22 mouse cellular contexts compared by ENCODE assay signal in the genomic region with DNA sequence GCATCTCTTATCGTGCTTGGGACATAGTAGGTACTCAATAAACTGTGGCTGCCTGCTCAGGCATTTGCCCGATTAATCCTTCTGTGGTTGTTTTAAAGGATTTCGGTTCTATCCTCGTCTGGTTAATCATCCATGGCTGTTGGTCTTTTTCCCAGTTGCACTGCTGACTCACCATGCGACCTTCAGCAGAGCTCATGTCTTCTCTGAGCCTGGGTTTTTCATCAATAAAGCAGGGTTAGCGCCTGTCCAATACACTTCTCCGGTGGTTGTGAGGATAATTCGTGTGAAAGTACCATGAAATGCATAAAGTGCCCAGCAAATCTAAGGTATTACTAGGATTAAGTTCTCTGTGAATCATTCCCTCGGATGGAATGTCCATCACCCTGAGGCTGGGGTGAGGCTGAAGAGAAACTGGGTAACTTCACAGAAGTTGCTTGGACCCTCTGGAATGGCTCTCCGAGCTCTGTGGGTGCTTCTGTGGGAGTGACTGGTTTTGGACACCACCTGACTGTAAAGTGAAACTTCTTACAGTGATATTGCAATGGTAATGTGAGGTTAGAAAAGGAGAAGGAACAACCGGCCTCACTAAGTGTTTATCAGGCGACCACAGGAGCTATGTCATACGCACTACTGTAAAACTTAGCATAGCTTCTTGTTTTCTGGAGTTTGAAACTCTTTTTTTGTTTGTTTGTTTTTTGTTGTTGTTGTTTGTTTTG. TPM values are rescaled to one million over a fixed set of nuclear protein-coding genes. Genes with fewer than 3 reads are reported as not detected.
DNase-seq lines count a peak whose midpoint lies in the region; ATAC-seq and TF ChIP-seq lines count a peak whose summit lies in the region.
"Had no signal": no experiment of that assay in that cellular context is flagged by ENCODE, and none has a peak within 500 bp of the region (broad histone marks: within the 10 kb centered on the region; RNA-seq: fewer than 3 reads in every experiment).

No protein-coding gene starts in this region.

- no peak for ATAC-seq in liver, embryonic 12.5 days
- ATAC-seq in Patski, result peak; percentile 96
- peak; percentile 95 for ATAC-seq in granulocyte monocyte progenitor cell, adult 5-6 weeks (replicated peaks; ENCODE audit: poor library complexity, severe bottlenecking)
- ATAC-seq in megakaryocyte, adult 5-6 weeks (ENCODE audit: poor library complexity, severe bottlenecking), result peak; percentile 62
- ATAC-seq: forebrain, embryonic 14.5 days; intestine, embryonic 15.5 days; midbrain, embryonic 16.5 days had no signal

- WGBS in liver, adult 2 months, result 39% methylated on average over 13 of the region's 13 CpGs
- WGBS in liver, embryonic 12.5 days (ENCODE audit: insufficient replicate concordance), result 53% methylated on average over 13 of the region's 13 CpGs

- no peaks in the 10 kb centered on the region for H3K79me2 ChIP-seq in liver, adult 2 months (ENCODE audit: control insufficient read depth, insufficient read depth, low read length)

- CTCF ChIA-PET in Patski (lab: Charles Lee), result interaction anchor here (1.3 to 5.5 kb wide), 6 partner anchors 8 to 48 kb away, joined by 3 to 44 read pairs (median 6); no protein-coding TSS in a partner anchor

- no peak overlapping the region for H3K4me3 ChIP-seq in liver, adult 2 months (ENCODE audit: insufficient read depth, low read depth, low read length)
- H3K4me3 ChIP-seq in liver, embryonic 12.5 days, result no peak overlapping the region
- H3K4me3 ChIP-seq: hindbrain, embryonic 13.5 days; intestine, embryonic 15.5 days had no signal

- no peak overlapping the region for H3K4me2 ChIP-seq in liver, embryonic 12.5 days
- H3K4me2 ChIP-seq: hindbrain, embryonic 13.5 days; intestine, embryonic 15.5 days had no signal

- H3K4me1 ChIP-seq in liver, adult 2 months (ENCODE audit: control insufficient read depth, insufficient read depth, low read length), result peaks cover 5% of the 10 kb centered on the region
- H3K4me1 ChIP-seq in liver, embryonic 12.5 days, result no peaks in the 10 kb centered on the region
- H3K4me1 ChIP-seq: hindbrain, embryonic 13.5 days had no signal

- POLR2A ChIA-PET in Patski (lab: Charles Lee), result interaction anchor here (0.5 to 1.4 kb wide), 4 partner anchors 27 to 1435 kb away, joined by 3 to 4 read pairs (median 4); a partner anchor contains a TSS

- TF ChIP-seq POLR2A in liver, adult 2 months (IDR thresholded peaks at IDR 0.05; ENCODE audit: extremely low read depth, insufficient read depth, low read length), result no peak

- in situ Hi-C loops in Patski (cut with MboI; ENCODE audit: low pct_unique_long_range_greater_than_20kb), result loop anchor here (10.0 kb wide), 1 partner anchor 84 kb away; no protein-coding TSS in a partner anchor

- no peaks in the 10 kb centered on the region for H3K36me3 ChIP-seq in liver, adult 2 months (ENCODE audit: control insufficient read depth, insufficient read depth, low read length)
- H3K36me3 ChIP-seq in liver, embryonic 12.5 days, result no peaks in the 10 kb centered on the region
- H3K36me3 ChIP-seq: hindbrain, embryonic 13.5 days; intestine, embryonic 15.5 days had no signal

- H3K27ac ChIP-seq in liver, adult 2 months (replicated peaks; ENCODE audit: insufficient read depth, low read depth, low read length), result no peak overlapping the region
- no peak overlapping the region for H3K27ac ChIP-seq in liver, embryonic 12.5 days
- H3K27ac ChIP-seq: hindbrain, embryonic 13.5 days; intestine, embryonic 15.5 days; macrophage had no signal

- H3K9me3 ChIP-seq in liver, embryonic 12.5 days (replicated peaks), result no peaks in the 10 kb centered on the region
- H3K9me3 ChIP-seq: hindbrain, embryonic 13.5 days; intestine, embryonic 15.5 days had no signal

- H3K9ac ChIP-seq in liver, adult 2 months (ENCODE audit: low read depth, low read length), result no peak overlapping the region
- no peak overlapping the region for H3K9ac ChIP-seq in liver, embryonic 12.5 days
- H3K9ac ChIP-seq: hindbrain, embryonic 13.5 days; intestine, embryonic 15.5 days had no signal

- DNase-seq in liver, adult 2 months (ENCODE audit: extremely low read depth, low read depth, low spot score), result peak; percentile 89
- DNase-seq in Patski (ENCODE audit: low read depth, low spot score), result peak; percentile 99
- DNase-seq in left cerebral cortex, adult 8-10 months (ENCODE audit: low spot score in 2 of 2), result no peak
- no peak for DNase-seq in thymus, postnatal 10 days (ENCODE audit: low spot score in 2 of 2)
- no peak for DNase-seq in spleen, postnatal 36 days (ENCODE audit: low spot score in 2 of 2)
- DNase-seq: cerebellum, postnatal 25 days; gastrocnemius, postnatal 25 days; heart, postnatal 10 days; layer of hippocampus, adult 9-11 months; lung, adult 2 months; retina, postnatal 1 day had no signal

- peaks cover 6% of the 10 kb centered on the region; the same call in 1 of the 2 replicates for H3K27me3 ChIP-seq in liver, adult 2 months (ENCODE audit: control insufficient read depth, insufficient read depth, low read length)
- H3K27me3 ChIP-seq in liver, embryonic 12.5 days (replicated peaks), result peaks cover 78% of the 10 kb centered on the region
- no peaks in the 10 kb centered on the region for H3K27me3 ChIP-seq in Patski

- TF ChIP-seq CTCF in liver, adult 2 months (IDR thresholded peaks at IDR 0.05; ENCODE audit: low read depth, low read length), result no peak
- no peak for TF ChIP-seq CTCF in Patski (IDR thresholded peaks at IDR 0.05)

RNA-seq across cellular contexts. Expression of a gene that starts 32.9 kb away (rescaled TPM):
- total RNA-seq in liver, adult 2 months (2014; rRNA removed), result not detected in 2 replicates
- 0.05 TPM in 1 of 2 replicates, not detected in the other for polyA plus RNA-seq in liver, adult 2 months (2012; rRNA removed)
- 0.33 and 1.2 TPM in 2 replicates for polyA plus RNA-seq in liver, embryonic 12.5 days (2016; fragmentation: Nextera tagmentation; extraction: Ambion mirVana)
- 0.14 TPM for polyA plus RNA-seq in Patski (2021)
- total RNA-seq in granulocyte monocyte progenitor cell, adult 5-6 weeks (2014; fragmentation: Nextera tagmentation), result not detected in 2 replicates
- total RNA-seq in granulocyte monocyte progenitor cell, adult 5-6 weeks (2017), result not detected in 2 replicates
- not detected in 2 replicates for total RNA-seq in megakaryocyte, adult 5-6 weeks (2015)
- total RNA-seq in megakaryocyte, adult 5-6 weeks (2017), result not detected in 2 replicates
- total RNA-seq in left cerebral cortex, adult 8-10 months (2022), result not detected
- total RNA-seq: gastrocnemius, postnatal 25 days; heart, postnatal 10 days; left cerebral cortex, postnatal 10 days had no signal
- polyA plus RNA-seq: hindbrain, embryonic 13.5 days; limb, embryonic 14.5 days; lung, adult 2 months; macrophage; urinary bladder, adult 2 months had no signal

RNA-seq across cellular contexts. Expression of a gene that starts 54.8 kb away (rescaled TPM):
- total RNA-seq in liver, adult 2 months (2014; rRNA removed), result 206 and 278 TPM in 2 replicates
- 272 and 286 TPM in 2 replicates for polyA plus RNA-seq in liver, adult 2 months (2012; rRNA removed)
- 24.0 and 27.6 TPM in 2 replicates for polyA plus RNA-seq in liver, embryonic 12.5 days (2016; fragmentation: Nextera tagmentation; extraction: Ambion mirVana)
- polyA plus RNA-seq in Patski (2021), result 311 TPM
- 22.6 and 36.8 TPM in 2 replicates for total RNA-seq in granulocyte monocyte progenitor cell, adult 5-6 weeks (2014; fragmentation: Nextera tagmentation)
- 17.3 and 21.5 TPM in 2 replicates for total RNA-seq in granulocyte monocyte progenitor cell, adult 5-6 weeks (2017)
- 7.5 and 9.0 TPM in 2 replicates for total RNA-seq in megakaryocyte, adult 5-6 weeks (2015)
- 4.1 and 5.0 TPM in 2 replicates for total RNA-seq in megakaryocyte, adult 5-6 weeks (2017)
- total RNA-seq in left cerebral cortex, adult 8-10 months (2022), result 100 to 1,000 TPM; 390 to 413 (median 399) TPM

Comparison
In these comparisons a context has a peak if more than half of its experiments do, and no peak if none do; other contexts are left out.
1. DNase-seq: peak in liver, adult 2 months (single experiment) and Patski (single experiment); none in left cerebral cortex, adult 8-10 months (0 of 2), thymus, postnatal 10 days (0 of 2) and spleen, postnatal 36 days (0 of 2).